Mouse (Mus musculus) brain, embryonic 14.5 days (tissue): Measurements from ENCODE around the gene Ano10. TPM values are rescaled to one million over a fixed set of nuclear protein-coding genes. Genes with fewer than 3 reads are reported as not detected.
A peak's percentile ranks its signal among the peaks of the same experiment; 100 is the strongest.

Source experiments
- DNase-seq: peaks from one replicate; pipeline ENCODE4 v3.0.0-alpha.2; 2011; ENCODE audit warnings: low read depth
- CTCF ChIP-seq: fragments of 200-500 bp; IDR thresholded peaks from 2 replicates; pipeline ENCODE4 v1.5.1; 2012; ENCODE audit warnings: inconsistent platforms, mild to moderate bottlenecking, moderate library complexity, borderline replicate concordance; ENCODE audit not compliant: insufficient read depth, insufficient read length; ENCODE audit errors: extremely low read depth
- POLR2A ChIP-seq: fragments of 200-500 bp; IDR thresholded peaks from 2 replicates; pipeline ENCODE4 v1.6.1; 2012; ENCODE audit warnings: mild to moderate bottlenecking, inconsistent platforms, borderline replicate concordance; ENCODE audit not compliant: poor library complexity, insufficient read depth, insufficient read length, severe bottlenecking; ENCODE audit errors: extremely low read depth
- polyA plus RNA-seq: library from polyadenylated mRNA; depleted of rRNA; stranded (reverse); fragments of >200 nt; gene quantifications from 2 replicates; pipeline ENCODE4 v1.2.3, GENCODE M21; 2012

Gene Ano10
- polyA plus RNA-seq, 1 experiment, result 41.6 TPM

DNA sequence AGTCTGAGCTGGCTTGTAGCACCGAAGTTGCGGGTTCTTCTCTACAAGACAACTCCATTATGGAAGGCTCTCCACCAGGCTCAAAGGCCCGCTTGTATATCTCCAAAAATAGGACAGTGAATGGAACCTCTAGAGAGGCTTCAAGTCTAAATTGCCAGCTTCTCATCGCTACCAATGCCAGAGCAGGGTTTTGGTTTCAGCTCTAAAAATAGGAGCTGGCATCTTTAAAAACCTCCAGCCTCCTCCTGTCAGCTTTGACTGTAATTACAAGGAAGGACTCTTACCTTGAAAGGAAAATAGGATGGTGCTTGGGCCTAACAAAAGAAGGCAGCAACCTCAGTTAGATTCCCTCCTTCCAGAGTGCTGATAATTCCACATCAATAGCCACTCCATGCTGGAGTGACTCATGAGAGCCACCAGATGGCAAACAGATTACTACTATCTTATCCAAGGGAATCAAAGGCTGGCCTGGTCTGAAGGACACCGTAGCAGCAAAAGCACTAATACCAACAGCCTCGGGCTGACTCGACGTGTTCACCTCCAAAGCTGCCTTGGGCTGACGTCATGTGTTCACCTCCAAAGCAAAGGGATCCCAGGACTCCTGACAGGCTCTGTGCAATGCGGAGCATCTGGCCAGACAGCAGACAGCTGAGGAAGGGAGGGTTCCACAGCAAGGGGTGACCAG is 28.6 kb downstream of the Ano10 start:
- TF ChIP-seq CTCF, result no peak
- no peak for TF ChIP-seq POLR2A
- peak; percentile 19 for DNase-seq

DNA sequence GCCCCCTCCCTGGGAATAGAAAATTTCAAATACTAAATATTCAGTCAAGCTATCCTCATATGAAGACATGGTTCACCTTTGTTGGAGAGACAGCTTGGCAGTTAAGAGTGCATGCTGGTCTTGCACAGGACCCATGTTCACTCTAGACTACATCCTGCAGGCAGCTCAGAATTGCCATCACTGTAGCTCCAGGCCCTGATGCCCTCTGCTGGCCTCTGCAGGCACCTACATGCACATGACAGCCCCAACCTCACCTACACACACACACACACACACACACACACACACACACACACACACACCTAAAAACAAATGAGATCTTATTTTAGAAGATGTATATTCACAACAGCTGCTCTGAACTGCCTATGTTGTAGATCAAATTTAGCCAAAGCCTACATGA is 31.1 kb downstream of the Ano10 start:
- DNase-seq, result no peak
- no peak for TF ChIP-seq POLR2A
- TF ChIP-seq CTCF, result peak; percentile 12; the same call in 1 of the 2 replicates

DNA sequence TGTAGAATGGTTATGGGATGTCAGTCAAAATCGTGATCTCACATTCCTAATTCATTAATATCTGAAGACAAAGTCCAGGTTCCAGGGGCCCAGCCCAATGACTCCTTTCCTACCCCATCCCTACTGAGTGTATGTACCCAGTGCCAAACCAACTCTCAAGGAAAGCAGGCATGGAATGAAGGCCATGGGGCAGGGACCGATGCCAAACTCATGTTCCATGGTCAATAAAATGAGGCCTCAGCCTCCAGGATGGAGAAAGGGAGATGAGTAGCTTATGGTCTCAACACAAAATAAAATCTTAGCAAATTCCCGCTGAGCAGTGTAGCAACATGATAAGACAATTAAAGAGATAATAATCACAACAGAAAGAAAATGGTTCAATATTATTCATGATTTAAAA is 39.8 kb downstream of the Ano10 start:
- DNase-seq, result no peak
- TF ChIP-seq POLR2A, result no peak
- TF ChIP-seq CTCF, result no peak

DNA sequence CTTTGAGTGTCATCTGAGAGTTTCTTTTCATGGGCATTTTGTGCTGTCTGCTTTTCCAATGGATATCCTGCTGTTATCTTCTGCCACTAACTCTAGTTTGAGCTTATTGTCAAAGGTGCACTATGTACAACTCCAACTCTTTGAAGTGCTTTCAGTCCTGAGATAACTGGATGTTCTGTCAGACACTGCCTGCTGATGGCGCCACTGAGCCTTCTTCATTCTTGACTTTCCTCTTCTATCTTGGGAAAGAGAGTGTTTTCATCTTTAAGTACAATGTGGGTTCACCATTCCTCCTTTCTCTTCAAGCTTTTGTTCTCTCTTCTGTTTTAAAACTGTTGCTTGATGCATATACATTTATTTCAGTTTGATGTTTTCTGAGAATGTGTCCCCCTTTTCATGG is 42.1 kb downstream of the Ano10 start:
- no peak for TF ChIP-seq POLR2A
- no peak for TF ChIP-seq CTCF
- DNase-seq, result no peak

DNA sequence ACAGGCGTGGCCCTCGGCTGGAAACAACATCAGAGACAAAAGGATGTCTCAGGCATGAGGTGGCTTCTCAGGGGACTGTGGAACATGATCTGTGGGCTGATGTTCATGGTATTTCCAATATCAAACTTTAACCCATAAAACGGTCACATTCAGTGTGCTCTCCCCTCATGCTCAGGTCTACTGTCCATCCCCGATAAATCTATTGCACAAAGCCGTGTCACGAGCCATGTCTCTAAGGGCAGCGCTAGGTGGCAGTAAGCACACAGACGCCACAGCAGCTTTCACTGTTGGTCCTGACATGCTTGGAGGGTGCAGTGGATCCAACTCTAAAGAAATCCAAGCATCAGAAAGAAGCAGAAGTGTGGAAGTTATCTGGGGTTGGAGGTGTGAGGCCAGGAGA is 46.1 kb downstream of the Ano10 start:
- peak; percentile 75 for DNase-seq
- TF ChIP-seq POLR2A (no peak), CTCF (peak; percentile 66)

DNA sequence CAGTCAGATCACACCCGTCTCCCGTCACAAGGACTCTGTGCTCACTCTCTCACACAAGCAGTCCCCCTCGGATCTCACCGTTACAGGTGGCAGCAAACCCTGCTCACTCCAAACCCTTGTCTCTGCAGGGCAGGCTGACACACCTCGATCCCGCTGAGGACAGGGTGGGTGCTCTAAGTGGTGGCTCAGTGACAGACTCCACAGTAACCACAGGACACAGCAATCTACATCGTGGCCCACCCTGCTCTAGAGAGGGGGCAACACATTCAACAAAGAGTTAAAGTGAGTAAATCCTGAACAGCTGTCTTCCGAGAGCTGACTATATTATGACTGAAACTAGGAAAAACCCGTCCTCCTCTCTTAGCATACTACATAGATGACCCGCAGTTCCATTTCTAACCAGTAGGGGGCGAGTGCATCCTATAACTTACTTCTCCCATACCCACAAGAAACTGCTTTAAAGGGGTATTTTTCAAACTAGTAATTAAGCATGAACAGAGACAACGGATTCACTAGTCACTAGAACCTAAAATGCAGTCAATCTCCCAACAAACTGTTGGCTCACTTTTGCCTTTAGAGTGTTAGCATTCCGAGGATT is 46.7 kb downstream of the Ano10 start:
- no peak for TF ChIP-seq POLR2A
- peak; percentile 68 for TF ChIP-seq CTCF
- DNase-seq, result peak; percentile 87

DNA sequence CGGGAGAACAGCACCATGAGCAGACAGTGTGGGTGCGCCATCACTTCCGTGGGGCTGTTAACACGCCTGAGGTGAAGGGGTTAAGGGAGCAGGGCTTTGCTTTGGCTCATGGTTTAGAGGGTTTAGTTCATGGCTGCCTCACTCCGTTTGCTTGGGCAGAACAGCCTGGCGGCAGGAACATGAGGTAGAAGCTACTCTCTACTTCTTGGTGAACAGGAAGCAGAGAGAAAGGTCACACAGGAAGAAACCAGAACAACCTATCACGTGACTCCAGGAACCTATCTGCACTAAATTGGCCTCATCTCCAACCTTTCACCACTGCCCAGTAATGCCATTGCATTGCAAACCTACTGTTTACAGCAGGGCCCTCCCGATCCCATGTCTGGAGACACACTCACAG is 48.3 kb downstream of the Ano10 start:
- TF ChIP-seq CTCF, result no peak
- TF ChIP-seq POLR2A, result no peak
- no peak for DNase-seq

DNA sequence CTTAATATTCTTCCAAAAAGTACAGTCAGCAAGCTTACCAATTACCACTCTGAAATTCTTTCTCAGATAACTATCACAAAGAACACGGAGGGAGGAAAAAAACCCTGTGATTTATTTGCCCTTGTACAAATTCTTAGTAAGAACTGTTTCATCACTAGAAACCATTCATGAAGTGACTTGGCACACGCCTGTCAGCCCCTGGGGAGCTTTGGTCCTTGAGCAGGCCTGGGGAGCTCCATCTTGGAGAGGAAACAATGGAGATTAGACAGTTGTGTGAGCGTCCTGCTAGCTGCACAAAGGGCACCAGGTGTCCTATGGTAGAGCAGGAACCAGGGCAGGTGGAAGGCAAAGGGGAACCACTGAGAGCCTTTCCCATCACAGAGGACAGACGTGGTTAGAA is 48.8 kb downstream of the Ano10 start:
- DNase-seq, result no peak
- TF ChIP-seq POLR2A (no peak), CTCF (no peak)

DNA sequence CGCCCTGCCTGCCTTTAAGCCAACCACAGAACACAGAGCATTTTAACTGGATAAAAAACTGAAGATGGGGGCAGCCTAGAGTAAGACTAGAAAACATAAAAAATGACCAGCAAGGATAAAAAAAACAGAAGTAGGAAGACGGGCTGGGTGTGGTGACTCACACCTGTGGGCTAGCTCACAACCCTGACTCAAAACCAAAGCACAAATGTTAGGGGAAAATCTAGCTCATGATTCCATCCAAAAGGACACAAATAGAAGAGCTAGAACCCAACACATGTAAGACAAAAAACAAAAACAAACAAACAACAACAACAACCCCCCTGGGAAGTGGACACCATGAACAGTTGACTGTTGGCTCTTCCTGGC is 49.4 kb downstream of the Ano10 start:
- DNase-seq, result no peak
- TF ChIP-seq CTCF (no peak), POLR2A (no peak)

DNA sequence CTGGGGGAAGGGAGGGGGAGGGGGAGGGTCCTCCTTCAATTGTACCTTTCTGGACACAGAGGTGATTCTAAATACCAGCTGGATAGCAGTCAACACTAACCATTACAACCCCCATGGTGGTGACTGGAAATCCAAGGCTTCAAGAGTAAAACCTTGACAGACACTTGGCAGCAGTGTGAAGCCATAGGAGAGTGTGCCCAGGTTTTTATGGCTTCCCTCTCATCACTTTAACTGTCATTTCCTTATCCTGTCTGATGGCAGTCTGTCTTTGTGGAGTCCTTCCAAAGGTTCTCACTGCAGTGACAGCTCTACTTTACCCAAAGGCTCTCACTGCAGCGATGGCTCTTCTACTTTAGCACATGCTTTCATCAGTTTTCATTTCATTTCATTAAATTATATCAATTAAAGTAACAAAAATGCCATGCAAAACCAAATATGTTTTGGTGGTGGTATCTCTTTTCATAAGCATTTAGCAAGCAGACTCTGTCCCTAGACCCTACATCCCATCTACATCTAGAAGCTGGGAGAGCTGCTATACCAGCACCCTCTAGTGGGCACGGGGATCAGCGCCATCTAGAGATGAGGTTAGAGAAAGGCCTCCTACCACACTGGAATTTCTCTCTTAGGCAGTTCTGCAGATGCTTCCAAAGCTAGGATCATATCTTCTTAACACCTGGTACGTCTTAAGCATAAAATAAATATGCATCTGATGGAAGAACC is 50.0 kb downstream of the Ano10 start:
- TF ChIP-seq POLR2A, result no peak
- peak; percentile 70; the same call in 1 of the 2 replicates for TF ChIP-seq CTCF

DNA sequence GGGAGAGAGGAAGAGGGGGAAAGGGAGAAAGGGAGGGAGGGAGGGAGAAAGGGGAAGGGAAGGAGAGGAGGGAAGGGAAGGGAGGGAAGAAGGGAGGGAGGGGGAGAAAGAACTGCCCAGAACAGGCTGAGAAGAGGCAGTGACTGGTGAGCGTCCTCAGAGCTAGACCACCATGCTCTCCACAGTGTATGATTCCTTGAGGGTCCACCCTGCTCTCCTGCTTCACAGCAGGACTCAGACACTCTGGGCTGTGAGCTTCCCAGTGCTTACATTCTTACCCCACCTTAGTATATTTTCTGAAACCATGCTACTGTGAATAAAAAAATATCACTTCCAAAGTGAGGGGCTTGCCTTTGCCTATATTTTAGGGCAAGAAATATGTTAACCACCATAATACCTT is 50.9 kb downstream of the Ano10 start:
- TF ChIP-seq POLR2A (no peak), CTCF (no peak)
- DNase-seq, result no peak

More for the DNA sequence above, 50.0 kb downstream of the Ano10 start:
- DNase-seq, result peak; percentile 80
